Mouse (Mus musculus) heart, embryonic 12.5 days (tissue): Measurements from ENCODE around the gene Rom1. TPM values are rescaled to one million over a fixed set of nuclear protein-coding genes. Genes with fewer than 3 reads are reported as not detected.
"Not testable (repeated sequence)": the region's sequence is repeated elsewhere in the genome, so short reads cannot be mapped to it uniquely, and the experiment has no call there.

Experiments used
- ATAC-seq: fragments of 200-750 bp; cut with Nextera tagmentation; 2 replicates; pipeline ENCODE4 v1.8.0; 2017; ENCODE audit warnings: moderate TSS enrichment, moderate library complexity; ENCODE audit not compliant: insufficient number of reproducible peaks, low FRiP score
- H3K27ac ChIP-seq: fragments of 300-500 bp; sonication (generic); 2 replicates; pipeline ENCODE4 v1.5.1; 2016; ENCODE audit warnings: mild to moderate bottlenecking, moderate library complexity; ENCODE audit not compliant: poor library complexity, severe bottlenecking
- H3K27me3 ChIP-seq: fragments of 300-500 bp; sonication (generic); replicated peaks from 2 replicates; pipeline ENCODE4 v1.6.1; 2016; ENCODE audit warnings: mild to moderate bottlenecking, moderate library complexity
- H3K36me3 ChIP-seq: fragments of 300-500 bp; sonication (generic); 2 replicates; pipeline ENCODE4 v1.6.1; 2016; ENCODE audit warnings: mild to moderate bottlenecking, moderate library complexity
- H3K4me1 ChIP-seq: fragments of 300-500 bp; sonication (generic); replicated peaks from 2 replicates; pipeline ENCODE4 v1.6.1; 2016; ENCODE audit warnings: mild to moderate bottlenecking
- H3K4me2 ChIP-seq: fragments of 300-500 bp; sonication (generic); 2 replicates; pipeline ENCODE4 v1.6.1; 2016; ENCODE audit warnings: mild to moderate bottlenecking, moderate library complexity
- H3K4me3 ChIP-seq: fragments of 300-500 bp; sonication (generic); 2 replicates; pipeline ENCODE4 v1.5.1; 2016; ENCODE audit warnings: mild to moderate bottlenecking
- H3K9ac ChIP-seq: fragments of 300-500 bp; sonication (generic); 2 replicates; pipeline ENCODE4 v1.6.1; 2016; ENCODE audit warnings: mild to moderate bottlenecking, moderate library complexity
- H3K9me3 ChIP-seq: fragments of 300-500 bp; sonication (generic); replicated peaks from 2 replicates; pipeline ENCODE4 v1.6.1; 2016; ENCODE audit warnings: mild to moderate bottlenecking, moderate library complexity
- WGBS: fragments of 180-500 bp; shearing (Covaris S2); methylation state at CpG from one replicate; pipeline ENCODE4 v1.1.7; 2016; 5-methylcytosine and 5-hydroxymethylcytosine counted together
- polyA plus RNA-seq: library from polyadenylated mRNA; unstranded; fragments of >200 nt; fragmentation: Nextera tagmentation; extraction: Ambion mirVana; gene quantifications from 2 replicates; pipeline ENCODE4 v1.2.1, GENCODE M21; 2016

Rom1 gene
- polyA plus RNA-seq, 1 experiment from 2014 or later = 2.4 TPM

- WGBS = 2% methylated on average over 50 of the region's 50 CpGs
- H3K9me3 ChIP-seq = no peaks in the 10 kb centered on the region
- H3K9ac ChIP-seq = peak within 1 kb of the TSS; percentile 88
- H3K27me3 ChIP-seq = no peaks in the 10 kb centered on the region
- peaks cover 15% of the 10 kb centered on the region for H3K4me1 ChIP-seq
- peak; percentile 98 for ATAC-seq
- peaks cover 27% of the 10 kb centered on the region for H3K36me3 ChIP-seq
- peak within 1 kb of the TSS; percentile 86 for H3K27ac ChIP-seq
- H3K4me3 ChIP-seq = peak within 1 kb of the TSS; percentile 86
- peak within 1 kb of the TSS; percentile 83 for H3K4me2 ChIP-seq
Observed at GRCm38 (mm10) chr19:8920073-8920736, 9.0 kb downstream of the Rom1 start, which contains the start of gene B3gat3. TSS of gene B3gat3 (plus strand) at chr19:8920374.

- 64% methylated on average over 6 of the region's 6 CpGs for whole genome bisulfite sequencing
- peaks cover 15% of the 10 kb centered on the region for H3K4me1 ChIP-seq
- H3K4me2 ChIP-seq = peak overlapping the region; percentile 83
- peak overlapping the region; percentile 86 for H3K4me3 ChIP-seq
- H3K9me3 ChIP-seq = no peaks in the 10 kb centered on the region
- no peak for ATAC-seq
- no peaks in the 10 kb centered on the region for H3K27me3 ChIP-seq
- peak overlapping the region; percentile 86 for H3K27ac ChIP-seq
- no peak overlapping the region for H3K9ac ChIP-seq
- H3K36me3 ChIP-seq = peaks cover 31% of the 10 kb centered on the region
Observed at GRCm38 (mm10) chr19:8919684-8920072, 9.5 kb downstream of the Rom1 start.

DNA sequence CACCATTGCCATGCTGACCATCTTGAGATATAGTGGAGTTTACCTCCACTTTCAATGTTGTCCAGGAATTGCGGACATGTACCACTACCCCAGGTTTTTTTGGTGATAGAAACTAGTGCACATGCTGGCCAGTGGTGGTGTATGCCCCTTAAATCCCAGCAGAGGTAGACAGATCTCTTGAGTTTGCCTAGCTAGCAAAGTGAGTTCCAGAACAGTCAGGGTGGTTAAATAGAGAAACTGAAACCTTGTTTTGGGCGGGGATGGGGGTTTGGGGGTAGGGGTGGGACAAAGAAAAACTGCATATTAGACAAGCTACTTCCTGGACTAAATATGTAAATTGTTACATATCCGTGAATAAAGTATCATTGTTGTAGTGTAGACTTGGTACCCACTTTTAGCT lies 10.2 kb downstream of the Rom1 start:
- H3K36me3 ChIP-seq = peaks cover 34% of the 10 kb centered on the region
- H3K4me2 ChIP-seq = no peak overlapping the region
- H3K9ac ChIP-seq = no peak overlapping the region
- H3K27me3 ChIP-seq = no peaks in the 10 kb centered on the region
- H3K27ac ChIP-seq = no peak overlapping the region
- peaks cover 15% of the 10 kb centered on the region for H3K4me1 ChIP-seq
- WGBS = 92% methylated on average over 3 of the region's 3 CpGs
- H3K9me3 ChIP-seq = no peaks in the 10 kb centered on the region
- no peak for ATAC-seq
- H3K4me3 ChIP-seq = no peak overlapping the region

GRCm38 (mm10) chr19:8914212-8914611 lies 14.9 kb downstream of the Rom1 start:
- Histone ChIP-seq H3K36me3 (peaks cover 79% of the 10 kb centered on the region), H3K9ac (no peak overlapping the region), H3K4me3 (no peak overlapping the region), H3K27me3 (no peaks in the 10 kb centered on the region), H3K27ac (no peak overlapping the region), H3K4me1 (no peaks in the 10 kb centered on the region), H3K4me2 (no peak overlapping the region), H3K9me3 (no peaks in the 10 kb centered on the region)
- ATAC-seq = no peak
- WGBS = 93% methylated on average over 3 of the region's 3 CpGs

GRCm38 (mm10) chr19:8911810-8912209 lies 17.3 kb downstream of the Rom1 start:
- no peak overlapping the region for H3K9ac ChIP-seq
- H3K4me3 ChIP-seq = no peak overlapping the region
- no peaks in the 10 kb centered on the region for H3K27me3 ChIP-seq
- H3K9me3 ChIP-seq = no peaks in the 10 kb centered on the region
- H3K4me2 ChIP-seq = no peak overlapping the region
- H3K36me3 ChIP-seq = peaks cover 100% of the 10 kb centered on the region
- no peaks in the 10 kb centered on the region for H3K4me1 ChIP-seq
- ATAC-seq = no peak
- 90% methylated on average over 5 of the region's 5 CpGs for WGBS
- H3K27ac ChIP-seq = no peak overlapping the region

DNA sequence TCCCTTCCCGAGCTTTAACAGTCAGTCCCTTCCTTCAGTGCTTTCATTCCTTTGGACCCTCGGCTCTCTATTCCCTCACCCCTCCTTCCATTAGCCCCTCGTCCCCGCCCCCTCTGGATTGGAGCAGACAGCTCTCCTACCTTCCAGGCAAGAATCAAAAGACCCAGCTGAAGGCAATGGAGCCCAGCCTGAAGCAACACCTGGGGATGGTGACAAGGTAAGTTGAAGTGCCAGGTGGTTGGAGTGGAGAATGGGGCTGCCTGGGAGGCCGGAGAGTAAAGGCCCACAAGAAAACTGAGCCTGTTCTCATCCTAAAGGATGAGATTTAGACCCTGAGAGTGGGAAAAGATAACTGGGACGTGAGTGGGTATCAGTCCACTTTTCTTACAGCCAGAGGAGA lies 20.6 kb downstream of the Rom1 start:
- WGBS = 84% methylated on average over 6 of the region's 6 CpGs
- no peak overlapping the region for H3K9ac ChIP-seq
- no peaks in the 10 kb centered on the region for H3K27me3 ChIP-seq
- peaks cover 95% of the 10 kb centered on the region for H3K36me3 ChIP-seq
- no peak overlapping the region for H3K4me2 ChIP-seq
- no peak for ATAC-seq
- no peaks in the 10 kb centered on the region for H3K4me1 ChIP-seq
- no peak overlapping the region for H3K4me3 ChIP-seq
- no peaks in the 10 kb centered on the region for H3K9me3 ChIP-seq
- no peak overlapping the region for H3K27ac ChIP-seq

GRCm38 (mm10) chr19:8903412-8903811 lies 25.7 kb downstream of the Rom1 start:
- Histone ChIP-seq H3K4me2 (no peak overlapping the region), H3K4me1 (peaks cover 17% of the 10 kb centered on the region), H3K9me3 (no peaks in the 10 kb centered on the region), H3K9ac (no peak overlapping the region), H3K4me3 (no peak overlapping the region), H3K27me3 (no peaks in the 10 kb centered on the region), H3K36me3 (peaks cover 66% of the 10 kb centered on the region), H3K27ac (no peak overlapping the region)
- no peak for ATAC-seq
- WGBS = 95% methylated on average over 5 of the region's 5 CpGs

DNA sequence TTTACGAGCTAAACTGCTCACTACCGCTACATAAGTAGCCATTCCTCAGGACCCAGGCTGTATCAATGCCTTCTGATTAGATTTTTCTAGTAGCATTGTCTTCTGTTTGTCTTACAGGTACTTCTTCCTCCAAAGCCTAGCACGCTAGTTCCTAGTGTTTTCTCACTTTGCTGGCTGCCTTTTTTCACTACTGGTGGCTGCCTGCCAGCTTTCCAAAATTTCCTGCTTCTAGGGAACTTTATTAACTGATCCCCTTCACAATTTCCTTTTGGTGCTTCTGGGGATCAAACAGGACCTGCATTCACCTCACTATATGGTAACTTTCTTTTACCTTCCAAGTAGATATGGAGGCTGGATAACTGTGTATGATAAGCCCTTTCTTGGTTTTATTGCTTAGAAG lies 30.1 kb downstream of the Rom1 start:
- Histone ChIP-seq H3K4me3 (peak overlapping the region; percentile 97), H3K27ac (no peak overlapping the region), H3K27me3 (no peaks in the 10 kb centered on the region), H3K36me3 (peaks cover 52% of the 10 kb centered on the region), H3K4me1 (peaks cover 32% of the 10 kb centered on the region), H3K9ac (peak overlapping the region; percentile 96), H3K9me3 (no peaks in the 10 kb centered on the region), H3K4me2 (peak overlapping the region; percentile 94)
- 33% methylated on average over 3 of the region's 3 CpGs for WGBS
- no peak for ATAC-seq

DNA sequence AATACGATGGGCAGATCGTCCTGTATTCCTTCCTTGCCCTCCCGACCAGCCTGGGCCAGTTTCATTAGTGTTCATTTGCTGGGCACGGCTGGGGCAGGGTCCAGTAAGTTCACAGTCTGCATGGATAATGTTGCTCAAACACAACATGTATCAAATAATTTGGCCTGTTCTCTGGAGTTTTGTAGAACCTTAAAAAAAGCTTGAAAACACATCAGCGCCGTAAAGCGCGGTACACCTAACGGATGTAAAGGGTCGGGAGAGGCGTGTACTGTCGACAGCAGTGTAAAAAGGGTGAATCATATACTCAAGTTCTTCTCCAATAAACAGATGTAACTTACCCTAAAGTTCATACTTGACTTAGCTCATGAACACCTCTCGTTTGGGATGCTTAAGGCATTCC lies 30.6 kb downstream of the Rom1 start:
- H3K9ac ChIP-seq = peak overlapping the region; percentile 96
- H3K4me1 ChIP-seq = peaks cover 36% of the 10 kb centered on the region
- peak overlapping the region; percentile 86 for H3K27ac ChIP-seq
- H3K27me3 ChIP-seq = no peaks in the 10 kb centered on the region
- H3K36me3 ChIP-seq = peaks cover 49% of the 10 kb centered on the region
- peak overlapping the region; percentile 94 for H3K4me2 ChIP-seq
- ATAC-seq = no peak
- H3K9me3 ChIP-seq = no peaks in the 10 kb centered on the region
- peak overlapping the region; percentile 97 for H3K4me3 ChIP-seq
- 6% methylated on average over 13 of the region's 13 CpGs for WGBS

- ATAC-seq = peak; percentile 99
- WGBS = under 1% methylated on average over 53 of the region's 53 CpGs
- H3K4me2 ChIP-seq = peak within 1 kb of the TSS; percentile 94
Observed at GRCm38 (mm10) chr19:8897865-8898495, 31.2 kb downstream of the Rom1 start, which contains the start of gene Ganab. TSS of gene Ganab (plus strand) at chr19:8898071.

GRCm38 (mm10) chr19:8897211-8897864 lies 31.8 kb downstream of the Rom1 start:
- not testable (repeated sequence) for H3K27me3 ChIP-seq, H3K9me3 ChIP-seq, ATAC-seq
- WGBS = 25% methylated on average over 21 of the region's 21 CpGs
- H3K4me2 ChIP-seq = peak overlapping the region; percentile 94
- H3K9ac ChIP-seq = peak overlapping the region; percentile 68
- H3K27ac ChIP-seq = peak overlapping the region; percentile 69
- peak overlapping the region; percentile 97 for H3K4me3 ChIP-seq
- peaks cover 39% of the 10 kb centered on the region for H3K36me3 ChIP-seq
- H3K4me1 ChIP-seq = peaks cover 38% of the 10 kb centered on the region

More at GRCm38 (mm10) chr19:8897865-8898495, 31.2 kb downstream of the Rom1 start, which contains the start of gene Ganab:
- peak within 1 kb of the TSS; percentile 86 for H3K27ac ChIP-seq
- H3K9ac ChIP-seq = peak within 1 kb of the TSS; percentile 96
- no peaks in the 10 kb centered on the region for H3K27me3 ChIP-seq
- H3K9me3 ChIP-seq = no peaks in the 10 kb centered on the region
- H3K4me3 ChIP-seq = peak within 1 kb of the TSS; percentile 97
- peaks cover 44% of the 10 kb centered on the region for H3K36me3 ChIP-seq
- peaks cover 38% of the 10 kb centered on the region for H3K4me1 ChIP-seq
